Mouse (Mus musculus): ENCODE results near the gene Chmp4b.

The Chmp4b gene

GRCm38 (mm10) chr2:154684901-154685470, 33.5 kb downstream of the Chmp4b start:
- no peak for DNase-seq

- DNase-seq, result no peak
Measured at GRCm38 (mm10) chr2:154685772-154686171, 34.3 kb downstream of the Chmp4b start.

DNA sequence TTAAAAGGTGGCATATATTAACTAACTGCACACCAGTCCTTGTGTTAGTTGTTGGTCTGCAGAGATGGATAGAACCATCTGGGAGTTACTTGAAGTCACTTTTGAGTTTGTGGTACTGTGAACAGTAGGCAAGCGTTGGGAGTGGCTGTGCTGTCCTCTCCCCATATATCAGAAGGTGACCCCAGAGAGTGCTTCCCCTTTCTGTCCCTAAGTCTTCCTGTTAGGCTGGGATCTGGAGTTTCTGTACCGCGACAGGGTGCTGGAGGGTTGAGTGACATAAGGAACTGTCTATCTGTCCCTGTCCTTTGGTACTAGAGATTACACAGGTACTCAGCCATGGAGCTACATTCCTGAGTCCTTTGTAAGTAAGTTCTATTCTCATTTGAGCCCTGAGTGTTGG, 35.3 kb downstream of the Chmp4b start:
- no peak for DNase-seq

DNA sequence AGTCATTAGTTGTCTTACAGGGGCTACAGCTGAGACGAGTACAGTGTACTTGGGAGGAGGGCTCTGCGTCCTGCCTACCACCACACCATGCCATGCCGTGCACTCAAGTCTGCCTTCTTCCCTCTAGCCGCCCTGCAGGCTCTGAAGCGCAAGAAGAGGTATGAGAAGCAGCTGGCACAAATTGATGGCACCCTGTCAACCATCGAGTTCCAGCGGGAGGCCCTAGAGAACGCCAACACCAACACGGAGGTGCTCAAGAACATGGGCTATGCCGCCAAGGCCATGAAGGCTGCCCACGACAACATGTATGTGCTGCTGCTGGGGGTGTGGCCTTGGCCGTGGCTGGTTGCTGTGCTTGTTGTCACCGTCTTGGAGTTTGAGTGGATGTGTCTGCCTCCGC, 37.9 kb downstream of the Chmp4b start:
- DNase-seq, result no peak

DNA sequence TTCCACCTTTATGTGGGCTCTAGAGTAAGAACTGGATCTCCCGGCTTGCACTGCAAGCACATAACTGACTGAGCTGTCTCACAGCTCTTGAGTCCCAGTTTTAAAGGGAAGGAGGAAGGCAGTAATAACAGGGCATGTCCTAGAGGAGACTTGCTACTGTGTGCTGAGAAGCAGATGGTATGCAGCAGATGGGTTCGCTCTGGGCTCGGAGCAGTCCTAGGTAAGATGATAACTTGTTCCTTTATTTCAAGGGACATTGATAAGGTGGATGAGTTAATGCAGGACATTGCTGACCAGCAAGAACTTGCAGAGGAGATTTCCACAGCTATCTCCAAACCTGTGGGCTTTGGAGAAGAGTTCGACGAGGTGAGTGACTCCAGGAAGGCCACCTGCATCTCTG, 39.5 kb downstream of the Chmp4b start:
- no peak for DNase-seq

DNA sequence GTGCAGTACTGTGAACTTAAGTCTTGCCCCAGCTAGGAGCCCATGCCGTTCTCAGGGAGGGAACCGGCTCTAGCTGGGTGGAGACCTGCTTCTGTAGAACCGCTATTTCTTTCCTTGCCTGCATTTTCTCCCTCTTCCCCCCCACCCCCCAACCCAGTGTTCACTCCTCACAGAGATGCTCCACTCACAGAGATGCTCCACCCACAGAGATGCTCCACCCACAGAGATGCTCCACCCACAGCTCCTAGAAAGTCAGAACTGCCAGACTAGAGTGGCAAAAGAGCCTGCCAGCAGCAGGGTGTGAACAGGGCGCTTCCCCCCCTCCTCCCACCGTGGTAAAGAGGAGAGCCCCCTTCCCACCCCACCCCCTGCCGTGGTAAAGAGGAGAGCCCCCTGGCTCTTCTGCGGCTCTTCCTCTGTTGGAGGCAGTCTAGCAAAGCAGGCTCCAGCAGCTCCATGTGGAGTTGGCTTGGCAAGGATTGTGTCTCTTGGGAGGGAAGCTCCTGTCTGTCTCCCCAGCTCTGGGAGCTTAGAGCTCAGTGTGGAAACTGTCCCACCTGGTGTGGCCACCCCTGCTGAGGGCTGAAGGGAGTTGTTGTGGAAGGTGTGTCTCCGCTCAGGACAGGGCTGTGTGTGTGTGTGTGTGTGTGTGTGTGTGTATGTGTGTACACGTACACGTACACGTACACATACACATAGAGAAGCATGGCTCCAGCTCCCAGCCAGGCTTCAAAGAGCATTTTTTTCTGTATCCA, 41.9 kb downstream of the Chmp4b start:
- no peak for DNase-seq

DNA sequence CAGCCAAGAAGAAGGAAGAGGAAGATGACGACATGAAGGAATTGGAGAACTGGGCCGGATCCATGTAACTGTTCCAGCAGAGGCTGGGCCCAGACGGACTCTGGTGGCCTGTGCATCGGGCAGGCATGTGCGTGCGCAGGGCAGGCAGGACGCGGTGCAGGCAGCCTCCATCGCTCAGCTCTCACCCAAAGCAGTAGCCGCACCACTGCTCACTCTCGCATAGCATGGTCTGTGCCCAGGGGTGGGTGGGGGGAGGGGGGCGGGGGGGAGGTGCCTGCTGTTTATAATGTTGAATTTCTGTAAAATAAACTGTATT, 42.4 kb downstream of the Chmp4b start:
- no peak for DNase-seq

DNA sequence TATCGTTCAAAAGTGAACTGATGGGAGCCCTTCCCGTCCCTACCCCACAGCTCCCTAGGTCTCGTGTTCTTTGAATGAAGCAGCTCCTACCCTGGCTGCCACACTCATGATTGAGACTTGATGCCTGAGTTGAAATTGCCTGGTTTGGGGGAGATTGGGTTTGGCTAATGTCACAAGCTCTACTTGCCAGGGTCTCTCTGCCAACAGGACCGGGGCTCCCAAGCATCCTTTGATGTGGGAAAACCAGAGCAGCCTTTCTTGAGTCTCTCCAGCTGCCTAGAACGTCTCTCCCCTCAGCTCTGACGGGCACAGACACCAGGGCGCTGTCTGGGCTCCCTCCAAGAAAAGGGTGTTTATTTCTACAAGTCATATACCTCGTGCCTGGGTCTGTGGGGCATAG, 44.2 kb downstream of the Chmp4b start:
- no peak for DNase-seq

GRCm38 (mm10) chr2:154696660-154697059, 45.2 kb downstream of the Chmp4b start:
- no peak for DNase-seq

DNA sequence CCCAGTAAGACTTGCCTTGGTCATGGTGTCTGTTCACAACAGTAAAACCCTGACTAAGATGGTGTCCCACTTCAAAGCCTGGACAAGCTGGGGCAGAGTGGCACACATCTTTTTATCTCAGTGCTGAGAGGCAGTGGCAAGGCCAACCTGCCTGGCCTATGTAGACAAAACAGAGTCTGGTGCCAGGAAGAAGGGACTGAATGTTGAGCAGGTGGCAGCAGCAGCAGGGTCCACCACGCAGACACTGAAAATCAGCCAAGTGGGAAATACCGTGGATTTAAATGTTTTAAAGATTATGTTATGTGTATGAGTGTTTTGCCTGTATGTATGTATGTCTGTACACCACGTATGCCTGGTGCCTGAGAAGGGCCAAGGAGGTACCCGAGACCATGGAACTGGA, 47.9 kb downstream of the Chmp4b start:
- no peak for DNase-seq

DNA sequence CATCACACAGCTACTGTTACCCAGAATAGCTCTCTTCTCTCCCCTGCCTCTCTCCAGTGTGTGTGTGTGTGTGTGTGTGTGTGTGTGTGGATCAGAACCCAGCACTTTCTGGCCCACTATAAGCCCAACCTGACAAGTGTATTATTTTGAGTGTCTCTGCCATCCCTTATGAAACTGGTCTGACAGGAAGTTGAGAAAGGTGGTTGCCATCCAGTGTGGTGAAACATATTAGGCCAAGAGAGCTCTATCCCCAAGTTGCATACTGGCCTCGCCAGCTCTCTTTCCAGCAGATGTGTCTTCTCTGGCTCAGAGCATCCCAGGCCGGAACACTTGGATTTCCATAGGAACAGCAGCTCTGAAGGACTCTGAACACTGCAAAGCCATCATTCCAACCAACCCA, 48.7 kb downstream of the Chmp4b start:
- no peak for DNase-seq

DNA sequence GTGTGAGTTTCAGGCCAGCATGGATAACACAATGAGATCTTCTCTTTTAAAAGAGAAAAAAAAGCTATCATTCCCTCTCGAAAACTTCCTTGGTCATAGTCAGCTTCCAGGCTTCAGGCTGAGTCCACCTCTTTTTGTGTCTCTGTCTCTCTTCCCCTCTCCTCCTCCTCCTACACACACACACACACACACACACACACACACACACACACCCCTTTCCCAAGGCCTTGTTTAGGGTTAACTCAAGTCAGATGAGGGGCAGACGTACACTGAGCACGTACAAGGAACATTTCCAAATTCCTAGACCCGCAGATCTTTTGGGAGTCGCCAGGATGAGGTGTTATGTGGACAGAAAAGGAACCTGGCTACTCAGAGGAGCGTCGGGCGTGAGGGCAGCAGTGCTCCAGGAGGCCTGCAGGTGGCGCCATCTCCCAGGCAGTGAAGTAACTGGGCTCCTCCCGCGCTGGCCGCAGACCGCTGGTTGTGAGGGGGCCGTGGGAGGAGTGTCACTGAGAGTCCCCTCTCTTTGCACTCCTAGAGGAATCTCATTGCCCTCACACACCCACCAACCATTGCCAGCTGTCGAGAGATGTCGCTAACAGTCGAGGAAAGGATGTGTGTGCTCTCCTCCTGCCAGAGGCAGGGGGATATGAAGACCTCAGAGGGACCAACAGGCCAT, 51.3 kb downstream of the Chmp4b start:
- DNase-seq, result peak in 1 of 2 experiments; percentile 42

GRCm38 (mm10) chr2:154706526-154707280, 55.2 kb downstream of the Chmp4b start:
- no peak for DNase-seq

GRCm38 (mm10) chr2:154707284-154707683, 55.8 kb downstream of the Chmp4b start:
- no peak for DNase-seq

DNA sequence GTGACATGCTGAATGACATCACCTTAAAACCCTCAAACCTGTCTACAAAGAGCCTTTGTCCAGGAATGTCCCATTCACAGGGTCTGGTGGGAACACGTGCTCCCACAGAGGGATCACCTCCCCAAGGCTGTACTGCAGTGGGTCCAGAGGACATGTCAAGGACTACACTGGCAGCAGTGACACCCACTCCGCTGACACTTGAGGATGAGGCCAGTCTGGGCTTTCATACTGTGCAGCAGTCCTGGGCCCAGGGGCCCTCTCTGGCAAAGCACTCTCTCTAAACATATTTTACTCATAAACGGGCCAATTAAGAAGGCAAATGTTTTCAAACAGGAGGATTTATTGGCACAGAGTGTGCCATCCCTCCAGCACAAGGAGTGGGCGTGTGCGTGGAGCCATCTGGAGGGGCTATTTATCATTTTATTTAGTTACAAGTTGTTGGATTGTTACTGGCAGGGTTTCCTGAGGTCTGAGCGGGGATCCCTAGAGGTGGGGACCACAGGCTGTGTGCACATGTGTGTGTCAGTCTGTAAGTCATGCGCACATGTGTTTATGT, 56.4 kb downstream of the Chmp4b start:
- no peak for DNase-seq

DNA sequence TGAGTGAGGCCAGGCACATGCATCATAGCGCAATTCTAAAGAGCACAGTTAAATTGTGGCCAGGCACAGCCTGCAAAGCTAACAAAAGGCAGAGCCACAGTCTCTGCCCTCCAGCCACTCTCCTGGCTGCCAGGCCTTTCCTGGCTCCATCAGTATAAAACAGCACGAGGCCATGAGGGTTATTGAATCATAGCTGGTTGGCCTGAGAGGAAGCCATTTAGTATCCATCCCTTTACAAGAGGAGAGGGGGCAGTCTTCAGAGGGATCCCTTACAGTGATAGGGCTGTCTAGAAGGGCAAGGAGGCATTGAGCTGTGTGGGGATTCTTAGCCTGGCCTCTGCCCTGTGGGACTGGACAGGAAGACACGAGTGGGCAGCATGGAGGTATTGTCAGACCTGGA, 60.2 kb downstream of the Chmp4b start:
- DNase-seq, result no peak

DNA sequence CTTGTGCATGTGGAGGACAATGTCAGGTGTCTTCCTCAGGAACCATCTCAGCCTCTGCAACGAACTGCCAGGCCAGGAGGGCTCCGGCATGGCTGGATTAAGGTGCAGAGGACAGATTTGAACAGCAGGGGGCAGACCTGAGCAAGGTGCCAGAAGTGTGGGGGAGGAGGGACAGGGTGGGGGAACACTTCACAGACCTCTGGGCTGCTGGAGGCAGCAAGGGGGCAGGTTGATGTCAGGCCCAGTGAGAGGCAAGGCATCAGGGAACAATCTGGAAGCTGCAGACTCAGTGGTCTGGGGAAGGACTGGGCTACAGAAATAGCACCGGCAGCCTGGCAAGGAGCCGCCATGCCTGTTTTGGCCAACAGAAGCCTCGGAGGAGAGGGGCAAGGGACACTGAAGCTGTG, 60.8 kb downstream of the Chmp4b start:
- DNase-seq, result peak in 1 of 2 experiments; percentile 47

DNA sequence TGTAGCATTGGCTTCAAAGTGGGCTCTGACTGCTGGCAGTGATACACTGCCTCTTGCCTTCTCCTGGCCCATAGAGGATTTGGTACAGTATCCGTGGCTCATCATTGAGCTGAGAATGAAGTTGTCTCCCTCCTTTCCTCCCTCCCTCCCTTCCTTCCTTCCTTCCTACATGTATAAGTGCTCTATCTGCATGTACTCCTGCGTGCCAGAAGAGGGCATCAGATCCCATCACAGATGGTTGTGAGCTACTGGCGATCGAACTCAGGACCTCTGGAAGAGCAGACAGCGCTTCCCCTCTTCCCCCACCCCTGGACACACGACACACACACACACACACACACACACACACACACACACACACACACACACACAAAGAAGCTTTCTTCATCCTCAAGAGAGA, 61.6 kb downstream of the Chmp4b start:
- DNase-seq, result no peak

DNA sequence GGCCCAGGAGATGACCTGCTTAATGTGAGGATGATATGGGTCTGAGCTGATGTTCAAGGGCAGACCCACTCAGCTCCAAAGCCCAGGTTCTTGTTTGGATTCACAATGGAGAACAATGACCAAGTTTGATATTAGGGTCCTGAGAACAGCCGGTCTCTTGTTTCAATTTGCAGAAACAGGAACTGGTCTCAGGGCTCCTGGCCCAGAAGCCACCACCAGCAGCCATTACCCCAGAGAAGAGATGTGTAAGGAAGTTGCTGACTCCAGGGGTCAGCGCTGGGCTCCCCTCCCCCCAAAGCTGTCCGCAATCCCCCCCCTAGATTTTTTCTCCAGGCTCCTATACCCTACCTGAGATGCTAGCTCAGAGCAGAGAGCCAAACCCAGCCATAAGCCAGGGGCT, 62.5 kb downstream of the Chmp4b start:
- DNase-seq, result no peak

- no peak for DNase-seq
Measured at GRCm38 (mm10) chr2:154716586-154716985, 65.1 kb downstream of the Chmp4b start.

DNA sequence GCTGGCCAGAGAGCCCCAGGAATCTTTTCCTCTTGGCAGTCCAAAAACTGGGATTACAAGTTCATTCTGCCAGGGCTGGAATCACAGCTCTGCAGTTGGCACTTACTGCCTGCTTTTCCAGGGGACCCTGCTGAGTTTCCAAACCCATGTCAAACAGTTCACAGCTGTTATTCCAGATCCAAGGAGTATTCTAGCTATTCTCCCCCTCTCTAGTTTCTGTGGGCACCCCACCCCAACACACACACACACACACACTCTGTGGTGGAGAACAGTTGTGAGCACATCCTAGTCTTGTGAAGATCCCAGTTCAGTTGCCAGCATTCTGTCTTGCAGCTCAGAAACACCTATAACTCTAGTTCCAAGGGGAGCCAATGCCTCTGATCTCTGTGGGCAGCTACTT, 65.6 kb downstream of the Chmp4b start:
- no peak for DNase-seq

GRCm38 (mm10) chr2:154718855-154719556, 67.5 kb downstream of the Chmp4b start:
- no peak for DNase-seq

- no peak for DNase-seq
Measured at GRCm38 (mm10) chr2:154720315-154720714, 68.8 kb downstream of the Chmp4b start.
